Mouse (Mus musculus): ENCODE measurements around the gene Elmo1. TPM values are rescaled to one million over a fixed set of nuclear protein-coding genes. Genes with fewer than 3 reads are reported as not detected.
A peak's percentile ranks its signal among the peaks of the same experiment; 100 is the strongest.

Gene Elmo1
- polyA plus RNA-seq, 1 experiment from 2014 or later: 19.2 TPM

GRCm38 (mm10) chr13:20157059-20157458 lies 66.7 kb downstream of the Elmo1 start:
- Histone ChIP-seq H3K27ac (no peak overlapping the region), H3K4me3 (no peak overlapping the region), H3K27me3 (ENCODE audit: insufficient read depth, poor library complexity, severe bottlenecking) (no peaks in the 10 kb centered on the region), H3K36me3 (no peaks in the 10 kb centered on the region), H3K9me3 (no peaks in the 10 kb centered on the region), H3K4me1 (replicated peaks) (peaks cover 4% of the 10 kb centered on the region; the same call in 1 of the 2 replicates)
- 89% methylated on average over 1 of the region's 1 CpGs for WGBS
- DNase-seq (ENCODE audit: low spot score): no peak

GRCm38 (mm10) chr13:20157529-20157928 lies 67.1 kb downstream of the Elmo1 start:
- Histone ChIP-seq H3K9me3 (no peaks in the 10 kb centered on the region), H3K27me3 (ENCODE audit: insufficient read depth, poor library complexity, severe bottlenecking) (no peaks in the 10 kb centered on the region), H3K36me3 (no peaks in the 10 kb centered on the region), H3K4me1 (replicated peaks) (peaks cover under 1% of the 10 kb centered on the region; the same call in 1 of the 2 replicates), H3K4me3 (no peak overlapping the region), H3K27ac (no peak overlapping the region)
- no peak for DNase-seq (ENCODE audit: low spot score)
- 93% methylated on average over 5 of the region's 5 CpGs for WGBS

- no peak for DNase-seq (ENCODE audit: low spot score)
- WGBS: 74% methylated on average over 10 of the region's 10 CpGs
- Histone ChIP-seq H3K27me3 (ENCODE audit: insufficient read depth, poor library complexity, severe bottlenecking) (no peaks in the 10 kb centered on the region), H3K4me3 (no peak overlapping the region), H3K36me3 (no peaks in the 10 kb centered on the region), H3K27ac (no peak overlapping the region; the same call in 1 of the 2 replicates), H3K9me3 (no peaks in the 10 kb centered on the region), H3K4me1 (replicated peaks) (no peaks in the 10 kb centered on the region)
Observed at GRCm38 (mm10) chr13:20163339-20163954, 73.1 kb downstream of the Elmo1 start.

DNA sequence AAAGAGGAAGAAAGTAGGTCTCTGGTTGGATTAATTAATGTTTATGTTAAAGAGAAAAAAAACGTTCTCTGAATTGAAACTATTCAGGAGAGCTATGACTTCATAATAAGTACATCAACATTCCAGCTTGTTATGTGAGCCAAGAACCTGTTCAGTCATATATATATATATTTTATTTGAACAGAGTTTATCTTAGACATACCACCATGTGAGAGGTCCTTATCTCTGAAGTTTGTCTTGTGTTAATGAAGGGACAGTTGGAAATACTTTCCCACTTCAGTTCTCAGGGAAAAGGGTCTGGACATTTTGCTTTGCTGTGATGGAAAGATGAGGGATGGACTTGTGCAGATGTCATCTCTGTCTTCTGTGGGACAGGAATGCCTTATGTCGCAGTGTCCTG lies 74.4 kb downstream of the Elmo1 start:
- no peak for DNase-seq (ENCODE audit: low spot score)
- Histone ChIP-seq H3K9me3 (no peaks in the 10 kb centered on the region), H3K27me3 (ENCODE audit: insufficient read depth, poor library complexity, severe bottlenecking) (no peaks in the 10 kb centered on the region), H3K4me3 (no peak overlapping the region), H3K4me1 (replicated peaks) (no peaks in the 10 kb centered on the region), H3K36me3 (no peaks in the 10 kb centered on the region), H3K27ac (no peak overlapping the region)
- 87% methylated on average over 2 of the region's 2 CpGs for WGBS

DNA sequence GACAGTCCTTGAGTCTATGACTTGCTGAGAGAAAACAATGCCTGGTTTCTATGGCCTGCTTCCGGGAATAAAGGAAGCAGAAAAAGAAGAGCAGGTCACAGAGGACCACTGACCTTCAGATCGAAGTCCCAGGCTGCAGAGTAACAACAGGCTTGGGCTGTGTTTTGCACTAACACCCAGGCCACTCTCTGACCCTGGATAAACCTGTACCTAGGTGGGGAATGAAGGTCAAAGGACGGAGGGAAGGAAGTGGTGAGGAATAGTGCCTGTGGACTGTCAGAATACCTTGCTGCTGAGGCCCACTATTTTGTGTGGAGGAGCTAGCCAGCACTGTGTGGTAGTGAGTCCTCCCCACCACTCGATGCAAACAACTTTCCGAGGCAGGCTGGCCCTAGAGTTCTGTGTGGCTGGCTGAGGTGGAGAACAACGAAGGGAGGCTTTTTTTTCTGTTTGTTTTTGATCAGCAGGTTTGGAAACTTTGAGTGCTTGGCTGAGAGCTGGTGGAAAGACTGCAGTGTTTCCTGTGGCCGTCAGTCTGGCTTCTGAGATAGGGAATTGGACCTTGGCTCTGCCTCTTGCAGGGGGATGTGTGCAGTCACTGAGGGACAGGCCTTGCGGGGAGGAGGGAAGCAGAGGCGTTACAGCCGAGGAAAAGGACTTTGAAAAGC lies 83.7 kb downstream of the Elmo1 start:
- no peaks in the 10 kb centered on the region for H3K9me3 ChIP-seq
- H3K4me1 ChIP-seq (replicated peaks): 0 out of 2 replicates have a peak, but pooled peaks cover 4% of the 10 kb centered on the region
- peak overlapping the region; percentile 25; the same call in 1 of the 2 replicates for H3K27ac ChIP-seq
- 26% methylated on average over 10 of the region's 10 CpGs for WGBS
- H3K4me3 ChIP-seq: no peak overlapping the region
- H3K36me3 ChIP-seq: no peaks in the 10 kb centered on the region
- H3K27me3 ChIP-seq (ENCODE audit: insufficient read depth, poor library complexity, severe bottlenecking): no peaks in the 10 kb centered on the region
- no peak for DNase-seq (ENCODE audit: low spot score)

DNA sequence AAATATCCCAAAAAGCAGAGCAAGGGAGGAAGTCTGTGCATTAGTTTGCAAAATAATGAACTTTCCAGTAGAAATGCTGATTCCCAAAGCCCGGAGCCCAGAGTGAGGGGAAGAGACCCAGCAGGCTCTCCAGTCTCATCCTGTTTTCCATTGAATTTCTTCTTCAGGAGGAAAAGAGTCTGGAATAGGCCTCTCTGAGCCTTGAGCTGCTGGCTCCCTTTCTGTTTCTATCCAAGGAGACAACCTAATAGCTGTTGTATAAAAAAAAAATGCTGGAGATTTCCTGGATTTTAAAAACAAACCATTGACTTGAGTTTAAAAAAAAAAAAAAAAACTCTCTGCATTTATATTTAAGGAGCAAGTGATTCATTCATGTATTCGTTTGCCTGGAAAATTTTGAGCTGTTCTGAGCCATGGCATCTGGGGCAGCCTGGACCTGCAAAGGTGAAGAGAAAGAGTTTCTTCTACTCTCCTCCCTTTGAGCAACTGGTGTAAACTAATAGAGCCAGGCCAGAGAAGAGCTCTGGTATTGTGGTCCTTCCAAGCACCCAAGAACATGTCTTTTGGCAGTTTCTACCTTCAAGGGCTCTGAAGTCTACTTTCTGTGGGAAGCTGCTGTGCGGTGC lies 84.4 kb downstream of the Elmo1 start:
- H3K4me1 ChIP-seq (replicated peaks): 0 out of 2 replicates have a peak, but pooled peaks cover 4% of the 10 kb centered on the region
- WGBS: 51% methylated on average over 3 of the region's 3 CpGs
- no peak for DNase-seq (ENCODE audit: low spot score)
- no peaks in the 10 kb centered on the region for H3K9me3 ChIP-seq
- H3K4me3 ChIP-seq: no peak overlapping the region
- no peaks in the 10 kb centered on the region for H3K36me3 ChIP-seq
- H3K27ac ChIP-seq: no peak overlapping the region
- H3K27me3 ChIP-seq (ENCODE audit: insufficient read depth, poor library complexity, severe bottlenecking): no peaks in the 10 kb centered on the region

DNA sequence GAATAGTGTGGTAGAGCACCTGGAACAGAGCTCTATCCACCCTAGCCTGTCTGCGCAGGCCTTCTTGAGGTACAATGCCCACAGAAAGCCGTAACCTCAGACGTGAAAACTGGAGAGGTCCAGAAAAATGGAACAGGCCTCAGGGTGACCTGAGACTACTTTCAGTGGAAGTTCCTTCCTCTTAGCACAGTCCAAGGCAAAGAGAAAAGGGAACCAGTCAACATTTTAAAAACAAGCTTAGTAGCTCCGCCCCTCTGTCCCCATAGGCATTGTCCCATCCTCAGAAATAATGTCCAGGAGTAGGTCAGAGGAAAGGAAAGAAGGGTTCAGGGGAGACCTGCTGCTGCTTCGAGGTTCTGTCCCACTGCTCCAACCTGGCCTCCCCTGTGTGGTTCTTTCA lies 90.3 kb downstream of the Elmo1 start:
- Histone ChIP-seq H3K27me3 (ENCODE audit: insufficient read depth, poor library complexity, severe bottlenecking) (no peaks in the 10 kb centered on the region), H3K9me3 (no peaks in the 10 kb centered on the region), H3K36me3 (no peaks in the 10 kb centered on the region), H3K4me3 (no peak overlapping the region), H3K27ac (no peak overlapping the region), H3K4me1 (replicated peaks) (peaks cover 28% of the 10 kb centered on the region)
- WGBS: 84% methylated on average over 5 of the region's 5 CpGs
- no peak for DNase-seq (ENCODE audit: low spot score)

GRCm38 (mm10) chr13:20181321-20181720 lies 90.9 kb downstream of the Elmo1 start:
- Histone ChIP-seq H3K4me3 (no peak overlapping the region), H3K27ac (no peak overlapping the region), H3K4me1 (replicated peaks) (peaks cover 28% of the 10 kb centered on the region), H3K36me3 (no peaks in the 10 kb centered on the region), H3K9me3 (no peaks in the 10 kb centered on the region), H3K27me3 (ENCODE audit: insufficient read depth, poor library complexity, severe bottlenecking) (no peaks in the 10 kb centered on the region)
- DNase-seq (ENCODE audit: low spot score): no peak
- WGBS: 80% methylated on average over 4 of the region's 4 CpGs

DNA sequence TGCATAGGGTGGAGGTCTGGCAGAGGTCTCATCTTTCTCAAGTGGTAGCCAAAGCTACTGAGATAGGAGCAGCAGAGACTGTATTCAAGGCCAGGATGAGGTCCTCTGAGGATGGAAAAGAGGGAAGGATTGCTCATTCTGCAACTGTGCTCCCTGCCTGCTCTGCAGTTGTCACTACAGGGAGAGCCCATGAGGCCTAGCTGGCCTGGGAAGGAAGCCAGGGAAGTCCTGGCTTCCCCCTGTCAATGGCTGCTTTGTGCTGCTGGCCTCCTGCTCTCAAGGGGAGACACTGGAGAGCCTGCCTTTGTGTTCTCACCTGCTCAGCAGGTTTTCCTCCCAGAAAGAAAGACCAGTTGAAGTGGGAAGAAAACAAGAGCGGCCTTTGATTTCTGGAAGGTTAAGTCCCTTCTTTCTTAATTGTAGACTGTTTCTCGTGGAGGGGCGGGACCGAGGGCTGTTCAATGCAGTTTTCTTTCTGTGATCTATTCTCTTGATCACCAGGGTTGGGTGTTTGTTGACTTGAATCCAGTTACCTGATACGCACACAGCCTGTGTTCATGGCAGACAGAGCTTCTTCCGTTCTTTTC lies 91.9 kb downstream of the Elmo1 start:
- no peak overlapping the region for H3K4me3 ChIP-seq
- H3K4me1 ChIP-seq (replicated peaks): peaks cover 28% of the 10 kb centered on the region
- DNase-seq (ENCODE audit: low spot score): no peak
- WGBS: 47% methylated on average over 6 of the region's 6 CpGs
- peak overlapping the region; percentile 64; the same call in 1 of the 2 replicates for H3K27ac ChIP-seq
- H3K9me3 ChIP-seq: no peaks in the 10 kb centered on the region
- no peaks in the 10 kb centered on the region for H3K27me3 ChIP-seq (ENCODE audit: insufficient read depth, poor library complexity, severe bottlenecking)
- H3K36me3 ChIP-seq: no peaks in the 10 kb centered on the region

- 8% methylated on average over 9 of the region's 9 CpGs for WGBS
- no peaks in the 10 kb centered on the region for H3K27me3 ChIP-seq (ENCODE audit: insufficient read depth, poor library complexity, severe bottlenecking)
- H3K27ac ChIP-seq: peak overlapping the region; percentile 25; the same call in 1 of the 2 replicates
- no peaks in the 10 kb centered on the region for H3K36me3 ChIP-seq
- no peaks in the 10 kb centered on the region for H3K9me3 ChIP-seq
- DNase-seq (ENCODE audit: low spot score): no peak
- no peak overlapping the region for H3K4me3 ChIP-seq
- H3K4me1 ChIP-seq (replicated peaks): peaks cover 28% of the 10 kb centered on the region
Observed at GRCm38 (mm10) chr13:20183512-20184238, 93.3 kb downstream of the Elmo1 start.

GRCm38 (mm10) chr13:20184239-20185033 lies 94.0 kb downstream of the Elmo1 start:
- no peak for DNase-seq (ENCODE audit: low spot score)
- WGBS: 67% methylated on average over 13 of the region's 13 CpGs
- H3K4me3 ChIP-seq: no peak overlapping the region
- no peak overlapping the region for H3K27ac ChIP-seq
- H3K36me3 ChIP-seq: no peaks in the 10 kb centered on the region
- H3K4me1 ChIP-seq (replicated peaks): peaks cover 28% of the 10 kb centered on the region
- no peaks in the 10 kb centered on the region for H3K27me3 ChIP-seq (ENCODE audit: insufficient read depth, poor library complexity, severe bottlenecking)
- H3K9me3 ChIP-seq: no peaks in the 10 kb centered on the region
